ENCODE assay signal across 9 mouse cellular contexts in genomic region chr6:84407773-84408172, GRCm38 (mm10).
A peak's percentile ranks its signal among the peaks of the same experiment; 100 is the strongest.
DNase-seq lines count a peak whose midpoint lies in the region; ATAC-seq lines count a peak whose summit lies in the region.
"Had no signal": no experiment of that assay in that cellular context is flagged by ENCODE, and none has a peak within 500 bp of the region (broad histone marks: within the 10 kb centered on the region; RNA-seq: fewer than 3 reads in every experiment).

No protein-coding gene starts in this region.

- H3K27ac ChIP-seq in intestine, embryonic 14.5 days (ENCODE audit: low read depth), result no peak overlapping the region
- no peak overlapping the region for H3K27ac ChIP-seq in intestine, embryonic 16.5 days (ENCODE audit: low read length)
- H3K27ac ChIP-seq in embryonic facial prominence, embryonic 13.5 days, result no peak overlapping the region
- H3K27ac ChIP-seq in midbrain, embryonic 15.5 days, result no peak overlapping the region
- H3K27ac ChIP-seq: embryonic facial prominence, embryonic 12.5 days had no signal

- H3K4me1 ChIP-seq in intestine, embryonic 14.5 days (replicated peaks; ENCODE audit: control insufficient read depth, insufficient read depth, low read length), result no peaks in the 10 kb centered on the region; the same call in 1 of the 2 replicates
- H3K4me1 ChIP-seq in intestine, embryonic 16.5 days (ENCODE audit: control insufficient read depth, insufficient read depth, low read length), result peaks cover 3% of the 10 kb centered on the region; the same call in 1 of the 2 replicates
- peaks cover 22% of the 10 kb centered on the region for H3K4me1 ChIP-seq in embryonic facial prominence, embryonic 13.5 days
- H3K4me1 ChIP-seq in midbrain, embryonic 15.5 days, result no peaks in the 10 kb centered on the region

- H3K4me3 ChIP-seq in intestine, embryonic 14.5 days (ENCODE audit: low read depth, low read length), result no peak overlapping the region
- H3K4me3 ChIP-seq in intestine, embryonic 16.5 days (ENCODE audit: low read length), result no peak overlapping the region
- H3K4me3 ChIP-seq in embryonic facial prominence, embryonic 13.5 days, result no peak overlapping the region
- no peak overlapping the region for H3K4me3 ChIP-seq in midbrain, embryonic 15.5 days
- H3K4me3 ChIP-seq: embryonic facial prominence, embryonic 12.5 days had no signal

- H3K9me3 ChIP-seq in intestine, embryonic 14.5 days (ENCODE audit: control insufficient read depth, low read length), result no peaks in the 10 kb centered on the region
- H3K9me3 ChIP-seq in intestine, embryonic 16.5 days (ENCODE audit: control insufficient read depth, low read length), result no peaks in the 10 kb centered on the region
- no peaks in the 10 kb centered on the region for H3K9me3 ChIP-seq in embryonic facial prominence, embryonic 13.5 days
- H3K9me3 ChIP-seq in midbrain, embryonic 15.5 days, result no peaks in the 10 kb centered on the region
- H3K9me3 ChIP-seq: embryonic facial prominence, embryonic 12.5 days had no signal

- intact Hi-C loops in left cerebral cortex, postnatal 10 days (cut with DNase I), result loop anchor here (5.0 kb wide), 2 partner anchors 185 to 505 kb away; partner anchors contain the start of gene Cyp26b1

- no peak for ATAC-seq in intestine, embryonic 14.5 days (replicated peaks; ENCODE audit: low FRiP score, low TSS enrichment, low read depth)
- ATAC-seq in intestine, embryonic 16.5 days, result no peak
- 0 out of 2 replicates have a peak, but pooled peaks have one; percentile 64 for ATAC-seq in embryonic facial prominence, embryonic 13.5 days (ENCODE audit: insufficient number of reproducible peaks, insufficient read depth, low FRiP score, low TSS enrichment, low read depth)
- ATAC-seq in midbrain, embryonic 15.5 days (replicated peaks), result peak; percentile 70; the same call in 1 of the 2 replicates

- H3K27me3 ChIP-seq in intestine, embryonic 14.5 days (replicated peaks; ENCODE audit: control insufficient read depth, insufficient read depth, low read length), result no peaks in the 10 kb centered on the region
- H3K27me3 ChIP-seq in intestine, embryonic 16.5 days (replicated peaks; ENCODE audit: control insufficient read depth, insufficient read depth, low read length), result 0 out of 2 replicates have a peak, but pooled peaks cover 3% of the 10 kb centered on the region
- no peaks in the 10 kb centered on the region for H3K27me3 ChIP-seq in embryonic facial prominence, embryonic 13.5 days
- no peaks in the 10 kb centered on the region for H3K27me3 ChIP-seq in midbrain, embryonic 15.5 days (replicated peaks)

- DNase-seq in intestine, embryonic 14.5 days (ENCODE audit: low spot score), result peak; percentile 80
- peak; percentile 50 for DNase-seq in adrenal gland, postnatal 25 days
- DNase-seq in hindlimb bud, embryonic 11.5 days (ENCODE audit: extremely low spot score, low read depth, low spot score), result peak; percentile 85
- DNase-seq in left cerebral cortex, postnatal 10 days (ENCODE audit: extremely low spot score in 1 of 2, low spot score in 2 of 2), result peak; percentile 46 to 69
- DNase-seq in testis, postnatal 14 days (ENCODE audit: low spot score), result peak; percentile 36

- WGBS in intestine, embryonic 14.5 days, result 9% methylated on average over 6 of the region's 6 CpGs
- 5% methylated on average over 6 of the region's 6 CpGs for WGBS in intestine, embryonic 16.5 days
- 9% methylated on average over 6 of the region's 6 CpGs for WGBS in embryonic facial prominence, embryonic 13.5 days
- 13% methylated on average over 6 of the region's 6 CpGs for WGBS in midbrain, embryonic 15.5 days

- no peak overlapping the region for H3K9ac ChIP-seq in intestine, embryonic 14.5 days (ENCODE audit: low read length)
- H3K9ac ChIP-seq in intestine, embryonic 16.5 days (ENCODE audit: low read depth, low read length), result no peak overlapping the region
- no peak overlapping the region for H3K9ac ChIP-seq in embryonic facial prominence, embryonic 13.5 days
- no peak overlapping the region for H3K9ac ChIP-seq in midbrain, embryonic 15.5 days
- H3K9ac ChIP-seq: embryonic facial prominence, embryonic 12.5 days had no signal

- H3K4me2 ChIP-seq in intestine, embryonic 14.5 days (ENCODE audit: low read length), result no peak overlapping the region
- H3K4me2 ChIP-seq in intestine, embryonic 16.5 days (ENCODE audit: low read depth, low read length), result no peak overlapping the region
- no peak overlapping the region for H3K4me2 ChIP-seq in embryonic facial prominence, embryonic 13.5 days
- no peak overlapping the region for H3K4me2 ChIP-seq in midbrain, embryonic 15.5 days
- H3K4me2 ChIP-seq: embryonic facial prominence, embryonic 12.5 days had no signal

- H3K36me3 ChIP-seq in intestine, embryonic 14.5 days (ENCODE audit: control insufficient read depth, insufficient read depth, low read length), result no peaks in the 10 kb centered on the region
- H3K36me3 ChIP-seq in intestine, embryonic 16.5 days (ENCODE audit: control insufficient read depth, insufficient read depth, low read length), result no peaks in the 10 kb centered on the region
- no peaks in the 10 kb centered on the region for H3K36me3 ChIP-seq in embryonic facial prominence, embryonic 13.5 days
- no peaks in the 10 kb centered on the region for H3K36me3 ChIP-seq in midbrain, embryonic 15.5 days (replicated peaks)
- H3K36me3 ChIP-seq: embryonic facial prominence, embryonic 12.5 days had no signal

Comparison
In these comparisons a context has a peak if more than half of its experiments do, and no peak if none do; other contexts are left out.
1. ATAC-seq: peak in embryonic facial prominence, embryonic 13.5 days (single experiment) and midbrain, embryonic 15.5 days (single experiment); none in intestine, embryonic 14.5 days (single experiment) and intestine, embryonic 16.5 days (single experiment).
2. Peak in every context shown above with its lines, with median percentiles within 50 percentile points of each other: DNase-seq.